Mouse (Mus musculus): ENCODE measurements around the gene Gm29797. TPM values are rescaled to one million over a fixed set of nuclear protein-coding genes. Genes with fewer than 3 reads are reported as not detected.

The Gm29797 gene
- total and polyA plus RNA-seq, 3 experiments = 0.34 TPM; not detected in 2

DNA sequence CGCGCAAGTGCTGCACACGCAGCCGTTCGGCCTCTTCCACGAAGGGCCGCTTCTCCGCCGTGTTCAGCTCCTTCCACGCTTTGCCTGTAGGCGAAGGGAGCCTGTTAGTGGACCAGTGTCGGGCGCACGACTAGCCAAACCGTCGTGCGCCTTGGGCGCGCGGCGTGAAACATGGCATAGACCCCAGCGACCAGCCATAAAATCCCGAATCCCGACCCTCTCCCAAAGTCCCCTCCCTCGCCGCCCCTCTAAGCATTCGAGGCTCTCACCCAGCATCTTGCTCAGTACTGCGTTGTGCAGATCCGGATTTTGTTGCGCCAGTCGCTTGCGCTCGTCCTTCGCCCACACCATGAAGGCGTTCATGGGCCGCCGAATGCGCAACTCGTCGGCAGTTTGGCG, 14.1 kb downstream of the Gm29797 start:
- H3K4me3 ChIP-seq (replicated peaks in 1 of 3; ENCODE audit: low read depth in 2 of 3, low read length in 2 of 3, poor library complexity in 1 of 3) = no peak overlapping the region
- H3K9me3 ChIP-seq (replicated peaks; ENCODE audit: low read length) = peaks cover 7% of the 10 kb centered on the region
- no peak for DNase-seq (ENCODE audit: extremely low read depth)
- no peak overlapping the region for H3K9ac ChIP-seq (ENCODE audit: insufficient read depth, low read depth)
- H3K36me3 ChIP-seq (replicated peaks in 1 of 2; ENCODE audit: control insufficient read depth in 1 of 2, insufficient read depth in 1 of 2, low read length in 1 of 2) = no peaks in the 10 kb centered on the region
- no peak overlapping the region for H3K27ac ChIP-seq (ENCODE audit: insufficient read depth, low read depth)
- TF ChIP-seq ZC3H11A (IDR thresholded peaks at IDR 0.05; ENCODE audit: low read depth, low read length) (no peak), MAZ (IDR thresholded peaks at IDR 0.05; ENCODE audit: low read depth, low read length) (no peak), PAX5 (IDR thresholded peaks at IDR 0.05; ENCODE audit: low read length) (no peak), ZKSCAN1 (IDR thresholded peaks at IDR 0.05; ENCODE audit: borderline replicate concordance, low read depth, low read length) (no peak), TCF12 (IDR thresholded peaks at IDR 0.05; ENCODE audit: low read depth, low read length) (no peak), SMC3 (IDR thresholded peaks at IDR 0.05; ENCODE audit: low read depth, low read length) (no peak), TBP (conservative IDR thresholded peaks at IDR 0.05; ENCODE audit: low read depth, low read length) (no peak), ETS1 (conservative IDR thresholded peaks at IDR 0.05; ENCODE audit: low read depth, low read length) (no peak), NRF1 (IDR thresholded peaks at IDR 0.05; ENCODE audit: low read depth, low read length) (no peak), MAX (IDR thresholded peaks at IDR 0.05; ENCODE audit: low read length) (no peak), IRF4 (IDR thresholded peaks at IDR 0.05; ENCODE audit: low read depth, low read length) (no peak), RAD21 (IDR thresholded peaks at IDR 0.05; ENCODE audit: low read depth, low read length) (no peak), POLR2AphosphoS2 (IDR thresholded peaks at IDR 0.05; ENCODE audit: low read depth, low read length) (no peak), POLR2A (IDR thresholded peaks at IDR 0.05; ENCODE audit: low read depth, low read length) (no peak), NELFE (IDR thresholded peaks at IDR 0.05; ENCODE audit: low read depth, low read length) (no peak), ELF1 (IDR thresholded peaks at IDR 0.05; ENCODE audit: low read depth, low read length) (no peak), HCFC1 (IDR thresholded peaks at IDR 0.05; ENCODE audit: low read depth, low read length) (no peak)
- H3K27me3 ChIP-seq (replicated peaks) = peaks cover 9% of the 10 kb centered on the region
- dilution Hi-C loops (cut with MboI; ENCODE audit: extremely low pct_ligation_motif_present, extremely low pct_unique_long_range_greater_than_20kb, low sequenced_read_pairs) (no loop called here), in situ Hi-C loops (cut with MboI; ENCODE audit: low pct_ligation_motif_present, low pct_unique_long_range_greater_than_20kb, low sequenced_read_pairs) (no loop called here)
- H3K79me2 ChIP-seq (replicated peaks; ENCODE audit: control insufficient read depth, extremely low read depth, insufficient read depth, poor library complexity, severe bottlenecking) = no peaks in the 10 kb centered on the region
- no peak overlapping the region for H3K4me2 ChIP-seq (ENCODE audit: insufficient read depth, low read depth, poor library complexity, severe bottlenecking)
- peaks cover 2 to 5% of the 10 kb centered on the region in 2 experiments; a peak in 2 of 4 replicates for H3K4me1 ChIP-seq (ENCODE audit: control insufficient read depth in 1 of 2, insufficient read depth in 2 of 2)

GRCm38 (mm10) chr2:181671326-181671725, 14.5 kb downstream of the Gm29797 start, which contains the start of gene Sox18:
Sox18 (minus strand) TSS chr2:181671640.
- in situ Hi-C loops (cut with MboI; ENCODE audit: low pct_ligation_motif_present, low pct_unique_long_range_greater_than_20kb, low sequenced_read_pairs) = no loop called here
- no peak for TF ChIP-seq CTCF (conservative IDR thresholded peaks at IDR 0.05 in 1 of 2, IDR thresholded peaks at IDR 0.05 in 1 of 2; ENCODE audit: low read depth in 2 of 2, low read length in 2 of 2)
- no peak for TF ChIP-seq ZNF384 (IDR thresholded peaks at IDR 0.05; ENCODE audit: low read depth, low read length)
- TF ChIP-seq MAX (IDR thresholded peaks at IDR 0.05; ENCODE audit: low read length) = no peak
- TF ChIP-seq CHD1 (IDR thresholded peaks at IDR 0.05; ENCODE audit: low read depth, low read length) = no peak
- no peak for TF ChIP-seq NELFE (IDR thresholded peaks at IDR 0.05; ENCODE audit: low read depth, low read length)
- TF ChIP-seq ZMIZ1 (IDR thresholded peaks at IDR 0.05; ENCODE audit: low read depth, low read length) = no peak
- TF ChIP-seq ELF1 (IDR thresholded peaks at IDR 0.05; ENCODE audit: low read depth, low read length) = no peak
- TF ChIP-seq E2F4 (IDR thresholded peaks at IDR 0.05; ENCODE audit: insufficient replicate concordance, low read depth, low read length) = no peak
- H3K9ac ChIP-seq (ENCODE audit: insufficient read depth, low read depth) = no peak within 1 kb of the TSS
- peaks cover 2 to 5% of the 10 kb centered on the region in 2 experiments; a peak in 2 of 4 replicates for H3K4me1 ChIP-seq (ENCODE audit: control insufficient read depth in 1 of 2, insufficient read depth in 2 of 2)
- H3K79me2 ChIP-seq (replicated peaks; ENCODE audit: control insufficient read depth, extremely low read depth, insufficient read depth, poor library complexity, severe bottlenecking) = no peaks in the 10 kb centered on the region
- peaks cover 9% of the 10 kb centered on the region for H3K27me3 ChIP-seq (replicated peaks)
- H3K4me2 ChIP-seq (ENCODE audit: insufficient read depth, low read depth, poor library complexity, severe bottlenecking) = no peak within 1 kb of the TSS
- DNase-seq (ENCODE audit: extremely low read depth) = no peak
- H3K9me3 ChIP-seq (replicated peaks; ENCODE audit: low read length) = peaks cover 7% of the 10 kb centered on the region
- H3K36me3 ChIP-seq (replicated peaks in 1 of 2; ENCODE audit: control insufficient read depth in 1 of 2, insufficient read depth in 1 of 2, low read length in 1 of 2) = no peaks in the 10 kb centered on the region
- dilution Hi-C loops (cut with MboI; ENCODE audit: extremely low pct_ligation_motif_present, extremely low pct_unique_long_range_greater_than_20kb, low sequenced_read_pairs) = no loop called here
- H3K4me3 ChIP-seq (replicated peaks in 1 of 3; ENCODE audit: low read depth in 2 of 3, low read length in 2 of 3, poor library complexity in 1 of 3) = no peak within 1 kb of the TSS
- no peak within 1 kb of the TSS for H3K27ac ChIP-seq (ENCODE audit: insufficient read depth, low read depth)
